Mouse (Mus musculus) left cerebral cortex, postnatal 4 days (tissue): ENCODE measurements around the gene Bhlhb9. TPM values are rescaled to one million over a fixed set of nuclear protein-coding genes. Genes with fewer than 3 reads are reported as not detected.

Experiments used
- DNase-seq: peaks from one replicate; pipeline ENCODE4 v3.0.0-alpha.2; 2022
- intact Hi-C: fragments of 180-260 bp; cut with DNase I; formaldehyde crosslinking; loops from one replicate; pipeline ENCODE4 v1.15.1; 2025
- microRNA-seq: library from miRNA; unstranded; fragments of <30 nt; microRNA quantifications from one replicate; pipeline ENCODE4 v1.2.0, GENCODE M21; 2022
- total RNA-seq, 2 experiments: library from RNA; stranded (reverse); gene quantifications; 2 replicates each; pipeline ENCODE4 v1.2.3; 2021

Bhlhb9 gene
- total RNA-seq, 2 experiments from 2014 or later: 85.5 to 87.8 TPM

DNA sequence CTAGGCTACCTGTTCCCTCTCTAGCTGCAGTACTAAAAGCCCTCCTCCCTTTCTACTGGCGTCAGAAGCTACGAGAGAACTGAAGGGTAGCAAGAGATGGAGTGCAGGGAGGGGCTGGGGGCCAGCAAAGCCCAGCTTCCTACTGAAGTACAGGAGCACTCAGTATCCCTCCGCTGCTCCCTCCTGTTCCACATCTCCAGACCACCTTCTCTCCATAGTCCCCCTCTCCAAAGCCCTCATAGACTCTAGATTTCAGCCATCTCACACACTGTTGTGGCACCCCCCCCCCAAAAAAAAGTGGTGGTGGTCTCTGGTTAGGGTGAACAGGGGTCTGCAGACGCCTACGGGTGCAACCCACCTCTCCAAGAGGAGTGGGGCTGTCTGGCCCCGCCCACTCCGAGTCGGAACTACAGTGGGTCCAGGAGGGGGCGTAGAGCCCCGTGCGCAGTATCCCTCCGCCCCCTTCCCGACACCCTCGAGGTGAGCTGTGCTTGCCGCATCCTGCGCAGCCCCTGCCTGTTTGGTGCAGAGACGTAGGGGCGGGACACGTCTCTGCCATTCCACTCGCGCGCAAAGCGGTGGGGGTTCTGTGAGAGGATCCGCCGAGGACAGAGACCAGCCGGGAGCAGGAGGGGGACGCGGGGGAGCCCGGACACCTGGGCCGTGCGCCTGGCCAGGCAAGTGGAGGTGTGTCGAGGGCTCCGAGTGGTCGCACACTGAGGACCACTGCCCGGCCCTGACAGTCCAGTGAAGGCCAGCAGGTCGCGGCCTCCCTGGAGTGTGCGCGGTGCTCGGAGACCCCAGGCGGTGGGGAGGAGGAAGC, 88.2 kb downstream of the Bhlhb9 start:
- intact Hi-C loops: no loop called here
- peak; percentile 88 for DNase-seq

DNA sequence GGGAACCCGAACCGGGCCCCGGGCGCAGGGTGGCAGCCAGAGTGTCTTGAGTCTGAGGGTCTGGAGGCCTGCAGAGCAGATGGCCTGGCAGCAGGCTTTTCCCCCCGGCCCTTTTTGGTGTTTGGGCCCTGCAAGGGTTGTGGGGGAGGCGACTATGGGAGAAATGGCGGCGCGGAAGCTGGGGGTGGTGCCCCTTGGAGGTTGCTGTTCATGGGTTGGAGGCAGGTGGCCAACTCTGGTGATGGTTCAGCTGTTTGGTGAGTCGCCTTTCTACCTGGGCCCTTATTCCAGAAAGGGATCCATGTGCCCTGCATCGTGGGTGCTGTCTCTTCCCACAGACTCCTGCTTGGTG, 88.8 kb downstream of the Bhlhb9 start:
- peak; percentile 40 for DNase-seq
- intact Hi-C loops: no loop called here

DNA sequence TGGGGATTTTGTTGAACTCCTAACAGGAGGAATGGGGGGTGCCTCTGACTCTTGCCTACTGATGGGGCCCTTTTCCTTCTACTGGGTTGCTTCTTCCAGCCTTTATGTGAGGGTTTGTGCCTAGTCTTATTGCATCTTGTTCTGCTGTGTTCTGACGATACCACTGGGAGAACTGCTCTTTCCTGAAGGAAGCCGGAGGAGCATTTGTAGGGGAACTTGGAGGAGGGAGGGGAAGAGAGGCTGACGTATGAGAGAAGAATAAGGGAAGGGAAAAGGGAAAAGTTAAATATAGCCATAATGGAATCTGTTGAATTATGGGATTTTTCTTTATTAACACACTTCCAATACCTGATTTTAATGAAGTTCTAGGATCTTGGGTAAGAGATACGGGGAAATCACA, 119.2 kb downstream of the Bhlhb9 start:
- DNase-seq: no peak
- intact Hi-C loops: no loop called here

DNA sequence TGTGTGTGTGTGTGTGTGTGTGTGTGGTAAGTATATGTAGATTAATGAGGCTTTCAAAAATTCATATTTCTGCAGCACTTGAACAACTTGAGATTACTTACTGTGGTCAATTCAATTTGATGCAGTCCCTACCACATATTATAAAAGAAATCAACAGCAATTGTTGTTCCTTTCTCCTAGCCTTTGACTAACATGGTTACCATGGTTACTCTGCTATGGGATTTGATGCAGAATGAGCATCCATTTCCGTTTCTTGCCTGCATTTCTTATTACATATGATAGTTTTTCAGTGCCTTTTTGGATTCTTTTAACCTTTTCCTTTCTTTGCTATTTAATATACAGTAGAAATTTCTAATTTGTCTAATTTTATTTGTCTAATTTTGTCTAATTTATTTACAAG, 119.7 kb downstream of the Bhlhb9 start:
- intact Hi-C loops: no loop called here
- DNase-seq: no peak

DNA sequence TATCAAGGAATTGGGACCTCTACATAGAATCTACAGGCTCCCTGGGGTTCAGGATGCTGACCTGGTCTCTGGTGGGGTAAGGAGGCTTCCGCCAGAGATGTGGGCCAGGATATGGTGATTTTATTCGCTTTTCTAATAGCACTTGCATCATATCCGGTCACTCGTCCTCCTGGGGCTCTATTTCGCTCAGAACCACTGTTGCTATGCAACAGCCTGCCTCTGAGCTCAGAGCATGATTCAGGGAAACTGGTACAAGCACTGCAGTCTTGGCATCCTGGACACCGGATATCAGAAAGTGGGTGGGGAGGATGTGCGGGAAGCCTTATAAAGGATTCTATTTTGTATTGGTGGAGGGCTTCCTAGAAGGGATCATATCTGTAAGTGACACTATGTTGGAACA, 124.8 kb downstream of the Bhlhb9 start:
- no peak for DNase-seq
- intact Hi-C loops: no loop called here

- no peak for DNase-seq
- intact Hi-C loops: no loop called here
Measured at GRCm38 (mm10) chrX:135925911-135926310, 128.5 kb downstream of the Bhlhb9 start.

- no peak for DNase-seq
- intact Hi-C loops: no loop called here
Measured at GRCm38 (mm10) chrX:135928588-135928987, 131.2 kb downstream of the Bhlhb9 start.

DNA sequence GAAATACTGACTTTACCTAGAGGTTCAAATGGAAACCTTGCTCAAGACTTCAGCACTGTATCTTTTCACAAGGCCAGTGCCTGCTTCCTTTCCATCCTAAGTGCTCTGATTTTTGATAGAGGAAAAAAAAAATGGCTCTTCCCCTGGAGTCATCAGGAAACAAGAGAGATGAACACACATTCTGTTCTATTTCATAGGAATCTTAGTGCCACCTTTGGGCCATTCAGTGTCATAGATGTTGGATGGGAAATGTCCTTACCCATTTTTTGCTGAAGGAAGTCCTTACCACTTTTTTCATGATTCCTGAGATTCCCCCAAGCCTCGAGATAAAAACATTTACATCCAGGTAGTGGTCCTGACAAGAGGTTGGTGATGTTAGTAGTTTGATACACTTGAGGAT, 139.1 kb downstream of the Bhlhb9 start:
- intact Hi-C loops: no loop called here
- no peak for DNase-seq

Small RNA genes within 50 kb of the gene (microRNA-seq; reads per million reads assigned to microRNA genes)
- not detected for gene Mir1970

Other genes starting within 250 kb of the Bhlhb9 start
- not detected for gene Nxf7, start 198.8 kb upstream of the Bhlhb9 start, total RNA-seq
- gene Prame, start 169.9 kb upstream of the Bhlhb9 start, total RNA-seq: not detected
- not detected for gene Tcp11x2, start 103.8 kb upstream of the Bhlhb9 start, total RNA-seq
- not detected for gene Tmsb15a, start 72.3 kb upstream of the Bhlhb9 start, total RNA-seq
- 10 to 100 TPM; 23.4 to 25.4 TPM for gene Armcx5, start 54.9 kb upstream of the Bhlhb9 start, total RNA-seq
- 100 to 1,000 TPM; 291 to 324 TPM for gene Gprasp1, start 54.9 kb upstream of the Bhlhb9 start, total RNA-seq
- gene Gprasp2, start 41.4 kb downstream of the Bhlhb9 start, total RNA-seq: 100 to 1,000 TPM; 146 to 195 TPM
- gene Arxes2, start 196.2 kb downstream of the Bhlhb9 start, total RNA-seq: 100 to 1,000 TPM in 1 of 2 experiments, 10 to 100 TPM in 1; 84.8 to 108 TPM
- 10 to 100 TPM; 85.5 to 86.7 TPM for gene Arxes1, start 235.8 kb downstream of the Bhlhb9 start, total RNA-seq